Mouse (Mus musculus): ENCODE measurements at regions not wholly inside any gene's neighbourhood (a gene's known extent, or its start where the extent isn't known, plus 50 kb on each side); places are given as distances from the start of the nearest gene placed in this dataset.

- H3K4me2 ChIP-seq (ENCODE audit: low read depth), result no peak overlapping the region
- H3K4me1 ChIP-seq (replicated peaks; ENCODE audit: control insufficient read depth in 2 of 2, insufficient read depth in 2 of 2, low read length in 1 of 2), result peaks cover 0 to 5% of the 10 kb centered on the region in 2 experiments; a peak in 2 of 4 replicates
- no peak overlapping the region for H3K27ac ChIP-seq
- WGBS (ENCODE audit: insufficient replicate concordance), result 55% methylated on average over 6 of the region's 6 CpGs
- TF ChIP-seq EP300 (IDR thresholded peaks at IDR 0.05; ENCODE audit: low read depth) (no peak), CTCF (IDR thresholded peaks at IDR 0.05; ENCODE audit: low read depth) (no peak)
- no peak for DNase-seq (ENCODE audit: low read depth in 3 of 3, low spot score in 3 of 3)
- H3K4me3 ChIP-seq (ENCODE audit: insufficient read depth in 1 of 2, low read depth in 2 of 2, low read length in 2 of 2), result no peak overlapping the region
- H3K27me3 ChIP-seq (ENCODE audit: control insufficient read depth, insufficient read depth, low read length), result no peaks in the 10 kb centered on the region
- H3K9me3 ChIP-seq (ENCODE audit: control insufficient read depth, low read length), result no peaks in the 10 kb centered on the region
- ATAC-seq (ENCODE audit: insufficient read depth), result no peak
- H3K36me3 ChIP-seq (replicated peaks; ENCODE audit: control insufficient read depth, insufficient read depth, low read depth), result no peaks in the 10 kb centered on the region
- no peak overlapping the region for H3K9ac ChIP-seq (replicated peaks)
Measured at GRCm38 (mm10) chr16:90629976-90630375, 97.2 kb downstream of the Mis18a start.

- H3K4me2 ChIP-seq (ENCODE audit: low read depth), result no peak overlapping the region
- no peak overlapping the region for H3K27ac ChIP-seq
- no peak for DNase-seq (ENCODE audit: low read depth in 3 of 3, low spot score in 3 of 3)
- no peak overlapping the region for H3K9ac ChIP-seq (replicated peaks)
- WGBS (ENCODE audit: insufficient replicate concordance), result 51% methylated on average over 19 of the region's 19 CpGs
- H3K4me1 ChIP-seq (replicated peaks; ENCODE audit: control insufficient read depth in 2 of 2, insufficient read depth in 2 of 2, low read length in 1 of 2), result peaks cover 0 to 5% of the 10 kb centered on the region in 2 experiments; a peak in 2 of 4 replicates
- ATAC-seq (ENCODE audit: insufficient read depth), result no peak
- H3K27me3 ChIP-seq (ENCODE audit: control insufficient read depth, insufficient read depth, low read length), result no peaks in the 10 kb centered on the region
- H3K9me3 ChIP-seq (ENCODE audit: control insufficient read depth, low read length), result no peaks in the 10 kb centered on the region
- no peak overlapping the region for H3K4me3 ChIP-seq (ENCODE audit: insufficient read depth in 1 of 2, low read depth in 2 of 2, low read length in 2 of 2)
- no peaks in the 10 kb centered on the region for H3K36me3 ChIP-seq (replicated peaks; ENCODE audit: control insufficient read depth, insufficient read depth, low read depth)
- TF ChIP-seq EP300 (IDR thresholded peaks at IDR 0.05; ENCODE audit: low read depth) (no peak), CTCF (IDR thresholded peaks at IDR 0.05; ENCODE audit: low read depth) (no peak)
Measured at GRCm38 (mm10) chr16:90629121-90629930, 97.9 kb downstream of the Mis18a start.

GRCm38 (mm10) chr16:90628605-90629120, 98.5 kb downstream of the Mis18a start:
- ATAC-seq (ENCODE audit: insufficient read depth) (no peak), DNase-seq (ENCODE audit: low read depth in 3 of 3, low spot score in 3 of 3) (no peak)
- Histone ChIP-seq H3K4me1 (replicated peaks; ENCODE audit: control insufficient read depth in 2 of 2, insufficient read depth in 2 of 2, low read length in 1 of 2) (peaks cover 0 to 5% of the 10 kb centered on the region in 2 experiments; a peak in 2 of 4 replicates), H3K4me3 (ENCODE audit: insufficient read depth in 1 of 2, low read depth in 2 of 2, low read length in 2 of 2) (no peak overlapping the region), H3K9me3 (ENCODE audit: control insufficient read depth, low read length) (no peaks in the 10 kb centered on the region), H3K27me3 (ENCODE audit: control insufficient read depth, insufficient read depth, low read length) (no peaks in the 10 kb centered on the region), H3K9ac (replicated peaks) (no peak overlapping the region), H3K36me3 (replicated peaks; ENCODE audit: control insufficient read depth, insufficient read depth, low read depth) (no peaks in the 10 kb centered on the region), H3K27ac (no peak overlapping the region), H3K4me2 (ENCODE audit: low read depth) (no peak overlapping the region)
- 56% methylated on average over 13 of the region's 13 CpGs for WGBS (ENCODE audit: insufficient replicate concordance)
- TF ChIP-seq EP300 (IDR thresholded peaks at IDR 0.05; ENCODE audit: low read depth) (no peak), CTCF (IDR thresholded peaks at IDR 0.05; ENCODE audit: low read depth) (no peak)

GRCm38 (mm10) chr16:90626035-90626670, 101.1 kb downstream of the Mis18a start:
- Histone ChIP-seq H3K36me3 (replicated peaks; ENCODE audit: control insufficient read depth, insufficient read depth, low read depth) (no peaks in the 10 kb centered on the region), H3K4me3 (ENCODE audit: insufficient read depth in 1 of 2, low read depth in 2 of 2, low read length in 2 of 2) (no peak overlapping the region), H3K9ac (replicated peaks) (no peak overlapping the region), H3K9me3 (ENCODE audit: control insufficient read depth, low read length) (no peaks in the 10 kb centered on the region), H3K4me2 (ENCODE audit: low read depth) (no peak overlapping the region), H3K27ac (no peak overlapping the region), H3K4me1 (replicated peaks; ENCODE audit: control insufficient read depth in 2 of 2, insufficient read depth in 2 of 2, low read length in 1 of 2) (peaks cover 0 to 5% of the 10 kb centered on the region in 2 experiments; a peak in 2 of 4 replicates), H3K27me3 (ENCODE audit: control insufficient read depth, insufficient read depth, low read length) (no peaks in the 10 kb centered on the region)
- no peak for TF ChIP-seq CTCF (IDR thresholded peaks at IDR 0.05; ENCODE audit: low read depth)
- TF ChIP-seq EP300 (IDR thresholded peaks at IDR 0.05; ENCODE audit: low read depth), result no peak
- 47% methylated on average over 9 of the region's 9 CpGs for WGBS (ENCODE audit: insufficient replicate concordance)
- DNase-seq (ENCODE audit: low read depth in 3 of 3, low spot score in 3 of 3), result no peak
- ATAC-seq (ENCODE audit: insufficient read depth), result no peak
